Mouse (Mus musculus) hindbrain, embryonic 12.5 days (tissue): Measurements from ENCODE around the gene Hist1h2ah. TPM values are rescaled to one million over a fixed set of nuclear protein-coding genes. Genes with fewer than 3 reads are reported as not detected.
"Not testable (repeated sequence)": the region's sequence is repeated elsewhere in the genome, so short reads cannot be mapped to it uniquely, and the experiment has no call there.

Source experiments
- ATAC-seq: fragments of 200-750 bp; cut with Nextera tagmentation; 2 replicates; pipeline ENCODE4 v1.8.0; 2017; ENCODE audit warnings: moderate TSS enrichment; ENCODE audit not compliant: low FRiP score
- H3K27ac ChIP-seq: fragments of 300-500 bp; sonication (generic); 2 replicates; pipeline ENCODE4 v1.5.1; 2016; ENCODE audit warnings: mild to moderate bottlenecking
- H3K27me3 ChIP-seq: fragments of 300-500 bp; sonication (generic); 2 replicates; pipeline ENCODE4 v1.6.1; 2016; ENCODE audit warnings: mild to moderate bottlenecking
- H3K36me3 ChIP-seq: fragments of 300-500 bp; sonication (generic); 2 replicates; pipeline ENCODE4 v1.6.1; 2016; ENCODE audit warnings: mild to moderate bottlenecking
- H3K4me1 ChIP-seq: fragments of 300-500 bp; sonication (generic); 2 replicates; pipeline ENCODE4 v1.6.1; 2016
- H3K4me2 ChIP-seq: fragments of 300-500 bp; sonication (generic); replicated peaks from 2 replicates; pipeline ENCODE4 v1.6.1; 2016; ENCODE audit warnings: mild to moderate bottlenecking
- H3K4me3 ChIP-seq: fragments of 300-500 bp; sonication (generic); 2 replicates; pipeline ENCODE4 v1.5.1; 2016; ENCODE audit warnings: mild to moderate bottlenecking
- H3K9ac ChIP-seq: fragments of 300-500 bp; sonication (generic); 2 replicates; pipeline ENCODE4 v1.6.1; 2016; ENCODE audit warnings: mild to moderate bottlenecking, moderate library complexity
- H3K9me3 ChIP-seq: fragments of 300-500 bp; sonication (generic); replicated peaks from 2 replicates; pipeline ENCODE4 v1.6.1; 2016; ENCODE audit warnings: mild to moderate bottlenecking
- WGBS: fragments of 180-500 bp; shearing (Covaris S2); methylation state at CpG from one replicate; pipeline ENCODE4 v1.1.7; 2016; 5-methylcytosine and 5-hydroxymethylcytosine counted together
- polyA plus RNA-seq: library from polyadenylated mRNA; unstranded; fragments of >200 nt; fragmentation: Nextera tagmentation; extraction: Ambion mirVana; gene quantifications from 2 replicates; pipeline ENCODE4 v1.2.1, GENCODE M21; 2016

The Hist1h2ah gene
- 17.9 TPM in 1 of 2 replicates, not detected in the other for polyA plus RNA-seq

DNA sequence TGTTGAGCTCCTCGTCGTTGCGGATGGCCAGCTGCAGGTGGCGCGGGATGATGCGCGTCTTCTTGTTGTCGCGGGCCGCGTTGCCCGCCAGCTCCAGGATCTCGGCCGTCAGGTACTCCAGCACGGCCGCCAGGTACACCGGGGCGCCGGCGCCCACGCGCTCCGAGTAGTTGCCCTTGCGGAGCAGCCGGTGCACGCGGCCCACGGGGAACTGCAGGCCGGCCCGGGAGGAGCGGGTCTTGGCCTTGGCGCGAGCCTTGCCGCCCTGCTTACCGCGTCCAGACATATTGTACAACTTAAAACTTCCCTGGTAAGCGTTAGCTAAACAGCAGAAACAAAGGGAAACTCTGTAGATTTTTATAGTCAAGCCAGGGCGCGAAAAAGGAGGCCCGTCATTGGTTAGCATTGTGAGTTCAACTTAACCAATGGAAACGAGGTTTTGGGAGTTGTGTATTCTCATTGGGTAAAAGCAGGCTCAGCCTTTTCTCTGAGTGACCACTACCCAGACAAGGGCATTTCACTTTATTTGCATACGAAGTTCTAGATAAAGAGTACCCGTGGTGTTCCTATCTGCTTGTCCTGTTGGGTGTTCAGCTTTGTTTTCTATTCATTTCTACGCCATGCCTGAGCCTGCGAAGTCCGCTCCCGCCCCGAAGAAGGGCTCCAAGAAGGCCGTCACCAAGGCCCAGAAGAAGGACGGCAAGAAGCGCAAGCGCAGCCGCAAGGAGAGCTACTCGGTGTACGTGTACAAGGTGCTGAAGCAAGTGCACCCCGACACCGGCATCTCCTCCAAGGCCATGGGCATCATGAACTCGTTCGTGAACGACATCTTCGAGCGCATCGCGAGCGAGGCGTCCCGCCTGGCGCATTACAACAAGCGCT is at the start of gene Hist1h2ah, which contains the start of gene Hist1h2bk:
Gene Hist1h2ah (minus strand): TSS at position 302 of the 882 bp plus-strand sequence.
Gene Hist1h2bk (plus strand): TSS at position 604 of the 882 bp plus-strand sequence.
- peak within 1 kb of the TSS; percentile 57 for H3K9ac ChIP-seq
- ATAC-seq = peak; percentile 98
- peaks cover 23% of the 10 kb centered on the region for H3K4me1 ChIP-seq
- 0% methylated on average over 27 of the region's 69 CpGs for WGBS
- peak within 1 kb of the TSS; percentile 40 for H3K4me3 ChIP-seq
- peak within 1 kb of the TSS; percentile 70 for H3K4me2 ChIP-seq
- H3K9me3 ChIP-seq, H3K27me3 ChIP-seq, H3K36me3 ChIP-seq: not testable (repeated sequence)
- peak within 1 kb of the TSS; percentile 79 for H3K27ac ChIP-seq

DNA sequence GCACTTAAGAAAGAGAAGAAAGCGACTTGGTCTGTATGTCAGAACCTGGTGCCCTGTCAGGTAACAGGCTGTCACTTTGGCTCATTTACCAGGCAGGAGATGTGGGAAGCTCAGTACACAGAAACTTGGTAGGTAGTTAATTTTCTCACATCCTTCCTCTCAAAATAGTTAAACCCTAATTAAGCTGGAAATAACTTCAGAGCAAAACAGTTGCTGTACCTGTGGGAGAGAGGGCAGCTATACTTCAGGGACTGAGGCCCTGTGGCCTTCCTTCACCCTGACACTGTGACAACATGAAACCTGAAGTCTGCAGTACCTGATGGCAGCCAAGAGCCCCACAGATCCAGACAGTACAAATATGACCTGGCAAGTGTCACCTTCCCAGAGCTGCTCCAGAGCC is 48.8 kb upstream of the Hist1h2ah start, which contains the start of gene Vmn1r188:
Gene Vmn1r188 (plus strand): TSS at position 301 of the 400 bp plus-strand sequence.
- H3K27ac ChIP-seq, H3K4me3 ChIP-seq, ATAC-seq, H3K4me2 ChIP-seq, H3K27me3 ChIP-seq, H3K36me3 ChIP-seq, H3K4me1 ChIP-seq, H3K9me3 ChIP-seq, H3K9ac ChIP-seq: not testable (repeated sequence)
- 100% methylated on average over 1 of the region's 1 CpGs for WGBS

DNA sequence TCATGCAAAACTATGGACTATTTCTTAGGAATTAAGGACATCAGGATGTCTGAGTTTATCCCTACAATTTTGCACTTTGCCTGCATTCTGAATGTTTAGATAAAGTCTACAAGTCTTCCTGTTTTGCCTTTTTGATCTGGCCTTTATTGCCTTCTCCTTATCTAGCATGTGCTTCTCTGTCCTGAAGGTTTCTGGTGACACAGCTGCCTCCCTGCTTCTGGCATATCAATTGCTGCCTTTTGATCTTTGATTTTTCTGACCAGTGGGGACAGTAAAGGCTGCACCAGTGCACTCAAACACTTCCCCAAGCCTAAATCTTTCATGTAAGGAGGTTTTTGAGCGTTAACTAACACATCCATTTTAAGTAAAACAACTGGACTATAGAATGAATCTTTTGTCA is 28.1 kb upstream of the Hist1h2ah start:
- WGBS = 74% methylated on average over 1 of the region's 1 CpGs
- no peak overlapping the region for H3K4me2 ChIP-seq
- no peaks in the 10 kb centered on the region for H3K27me3 ChIP-seq
- no peaks in the 10 kb centered on the region for H3K36me3 ChIP-seq
- H3K4me3 ChIP-seq = no peak overlapping the region
- H3K27ac ChIP-seq = no peak overlapping the region
- no peaks in the 10 kb centered on the region for H3K4me1 ChIP-seq
- no peak for ATAC-seq
- no peak overlapping the region for H3K9ac ChIP-seq
- H3K9me3 ChIP-seq = no peaks in the 10 kb centered on the region; the same call in 1 of the 2 replicates

DNA sequence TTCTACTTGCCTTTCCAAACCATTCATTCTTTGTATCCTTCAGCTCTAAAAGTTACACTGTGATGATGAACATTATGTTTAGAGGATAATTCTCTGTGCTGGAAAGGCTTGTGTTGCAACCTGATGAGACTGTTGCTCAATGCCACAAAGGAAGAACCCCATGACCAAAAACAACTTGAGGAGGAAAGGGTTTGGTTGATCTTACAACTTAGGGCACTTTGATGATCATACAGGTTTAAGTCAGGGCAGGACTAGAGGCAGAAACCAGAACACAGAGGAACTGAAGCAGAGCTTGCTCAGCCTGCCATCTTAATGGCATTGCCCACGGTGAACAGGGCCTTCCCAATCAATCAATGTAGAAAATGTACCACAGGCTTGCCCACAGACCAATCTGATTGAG is 26.1 kb upstream of the Hist1h2ah start:
- no peak overlapping the region for H3K4me3 ChIP-seq
- no peaks in the 10 kb centered on the region for H3K27me3 ChIP-seq
- H3K4me2 ChIP-seq = no peak overlapping the region
- H3K27ac ChIP-seq = no peak overlapping the region
- no peaks in the 10 kb centered on the region for H3K36me3 ChIP-seq
- no peaks in the 10 kb centered on the region for H3K9me3 ChIP-seq
- no peaks in the 10 kb centered on the region for H3K4me1 ChIP-seq
- no peak overlapping the region for H3K9ac ChIP-seq
- WGBS = 87% methylated on average over 1 of the region's 1 CpGs
- no peak for ATAC-seq

DNA sequence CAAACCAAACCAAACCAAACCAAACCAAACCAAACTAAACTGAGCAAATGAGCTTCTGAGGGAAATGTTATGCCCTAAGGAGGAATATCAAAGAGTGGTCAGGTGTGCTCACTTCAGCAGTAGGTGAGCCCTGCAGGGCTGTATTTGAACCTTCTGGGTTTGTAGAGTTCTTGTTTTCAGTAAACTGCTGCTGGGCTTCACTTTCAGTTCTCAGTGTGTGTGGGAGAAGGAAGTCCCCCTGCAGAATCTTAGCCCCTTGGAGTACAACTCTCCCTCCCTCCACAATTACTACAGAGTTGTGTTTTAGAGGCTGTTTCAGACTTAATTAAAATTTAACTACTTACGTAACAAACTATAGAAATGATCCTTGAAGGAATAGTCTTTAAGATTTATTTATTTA is 18.4 kb upstream of the Hist1h2ah start:
- H3K27me3 ChIP-seq = no peaks in the 10 kb centered on the region
- H3K36me3 ChIP-seq = no peaks in the 10 kb centered on the region
- 97% methylated on average over 1 of the region's 1 CpGs for WGBS
- H3K9me3 ChIP-seq = no peaks in the 10 kb centered on the region
- H3K27ac ChIP-seq = no peak overlapping the region
- no peak for ATAC-seq
- H3K4me2 ChIP-seq = no peak overlapping the region
- no peak overlapping the region for H3K4me3 ChIP-seq
- H3K9ac ChIP-seq = no peak overlapping the region
- 0 out of 2 replicates have a peak, but pooled peaks cover 3% of the 10 kb centered on the region for H3K4me1 ChIP-seq

DNA sequence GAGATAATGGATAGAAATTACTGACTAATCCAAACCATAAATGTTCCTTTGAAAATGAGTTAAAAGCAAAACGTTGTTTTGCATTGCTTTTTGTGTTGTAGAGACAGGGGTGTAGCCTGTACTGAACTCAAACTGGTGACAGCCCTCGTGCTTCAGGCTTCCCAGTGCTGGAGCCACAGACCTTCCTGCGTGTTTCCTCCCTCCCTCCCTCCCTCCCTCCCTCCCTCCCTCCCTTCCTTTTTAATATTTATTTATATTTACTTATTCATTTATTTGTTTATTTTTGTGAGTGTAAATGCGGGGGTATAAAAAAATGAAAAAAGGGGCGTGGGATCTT is 16.1 kb upstream of the Hist1h2ah start:
- Histone ChIP-seq H3K9me3 (no peaks in the 10 kb centered on the region), H3K27me3 (no peaks in the 10 kb centered on the region), H3K4me3 (peak overlapping the region; percentile 50), H3K4me1 (0 out of 2 replicates have a peak, but pooled peaks cover 3% of the 10 kb centered on the region), H3K27ac (peak overlapping the region; percentile 85; the same call in 1 of the 2 replicates), H3K36me3 (no peaks in the 10 kb centered on the region), H3K9ac (peak overlapping the region; percentile 60), H3K4me2 (peak overlapping the region; percentile 60)
- ATAC-seq = peak; percentile 51; the same call in 1 of the 2 replicates
- 11% methylated on average over 5 of the region's 5 CpGs for WGBS

DNA sequence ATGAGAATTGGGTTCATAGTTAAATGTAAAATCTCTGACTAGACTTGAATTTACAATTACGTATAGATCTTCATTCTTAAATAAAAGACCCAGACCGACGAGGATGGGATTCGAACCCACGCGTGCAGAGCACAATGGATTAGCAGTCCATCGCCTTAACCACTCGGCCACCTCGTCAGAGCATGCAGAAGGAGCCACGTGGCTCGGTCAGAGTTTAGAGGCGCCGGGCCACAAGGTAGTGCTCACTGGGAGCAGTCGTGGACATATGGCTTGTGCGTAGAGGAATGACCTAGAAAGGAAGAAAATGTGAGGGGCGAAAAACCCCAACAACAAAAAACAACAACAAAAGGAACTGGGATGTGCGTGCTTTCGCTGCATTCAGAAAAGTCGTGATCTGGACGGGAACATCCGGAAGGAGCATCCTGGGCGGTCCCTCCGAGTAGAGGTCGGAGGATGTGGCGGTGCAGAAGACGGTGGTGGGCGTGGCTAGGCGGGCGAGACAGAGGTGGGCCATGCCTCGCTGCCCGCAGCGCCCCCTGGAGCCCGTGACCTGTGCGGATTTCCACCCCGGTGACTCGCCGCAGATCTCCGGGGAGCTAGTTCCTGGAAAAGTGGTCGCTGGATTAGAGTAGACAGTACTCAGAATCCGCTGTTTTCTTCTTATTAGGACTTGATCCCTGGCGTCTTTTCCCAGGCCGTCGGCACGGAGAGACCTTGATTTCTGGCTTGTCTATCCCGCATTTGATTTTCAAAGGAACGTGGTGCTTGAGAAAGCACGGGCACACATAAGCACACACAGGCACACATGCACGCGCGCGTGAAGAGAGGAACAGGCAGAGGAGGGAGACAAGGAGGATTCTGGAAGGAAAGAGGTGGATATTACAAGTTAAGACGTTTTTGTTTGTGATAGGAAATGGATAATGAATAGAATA is 15.5 kb upstream of the Hist1h2ah start:
- H3K4me1 ChIP-seq = 0 out of 2 replicates have a peak, but pooled peaks cover 3% of the 10 kb centered on the region
- no peaks in the 10 kb centered on the region for H3K36me3 ChIP-seq
- peak; percentile 95 for ATAC-seq
- peak overlapping the region; percentile 60 for H3K9ac ChIP-seq
- peak overlapping the region; percentile 85 for H3K27ac ChIP-seq
- H3K4me2 ChIP-seq = peak overlapping the region; percentile 60
- under 1% methylated on average over 52 of the region's 52 CpGs for WGBS
- no peaks in the 10 kb centered on the region for H3K9me3 ChIP-seq
- H3K4me3 ChIP-seq = peak overlapping the region; percentile 50
- no peaks in the 10 kb centered on the region for H3K27me3 ChIP-seq

DNA sequence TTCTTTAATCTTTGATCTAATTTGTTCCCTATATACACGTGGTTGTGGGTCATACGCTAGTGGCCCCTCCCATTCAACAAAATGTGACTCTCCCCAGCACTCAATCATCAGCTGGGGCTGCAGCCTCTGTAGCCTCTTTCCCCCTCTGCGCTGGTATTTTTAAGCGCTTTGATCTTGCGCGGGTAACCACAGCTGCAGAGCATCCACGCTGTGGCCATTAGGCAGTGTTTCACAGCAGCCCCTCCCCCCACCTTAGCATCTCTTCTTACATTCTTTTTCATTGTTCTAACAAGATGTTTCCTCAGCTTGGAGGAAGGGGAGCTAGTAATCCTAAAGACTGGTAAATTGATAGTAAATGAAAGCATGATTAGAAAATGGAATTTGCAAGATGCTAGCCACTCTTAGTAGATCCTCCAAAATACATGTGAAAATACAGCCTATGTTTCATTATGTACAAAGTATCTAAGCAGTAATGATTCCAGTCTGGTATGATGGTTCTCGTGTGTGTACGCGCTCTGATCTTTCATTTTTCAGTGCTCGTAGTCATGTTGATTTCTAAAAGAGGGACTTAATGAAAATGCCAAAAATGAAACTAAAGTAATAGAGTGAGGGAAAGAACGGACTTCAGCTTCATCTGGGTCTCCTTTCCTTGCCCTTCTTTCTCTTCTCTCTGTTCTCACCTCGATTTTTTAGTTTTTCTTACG is 14.5 kb upstream of the Hist1h2ah start:
- H3K27ac ChIP-seq = peak overlapping the region; percentile 85
- no peaks in the 10 kb centered on the region for H3K9me3 ChIP-seq
- peak overlapping the region; percentile 45 for H3K9ac ChIP-seq
- H3K4me2 ChIP-seq = peak overlapping the region; percentile 60
- H3K27me3 ChIP-seq = no peaks in the 10 kb centered on the region
- ATAC-seq = peak; percentile 62
- 0 out of 2 replicates have a peak, but pooled peaks cover 3% of the 10 kb centered on the region for H3K4me1 ChIP-seq
- WGBS = 1% methylated on average over 14 of the region's 14 CpGs
- H3K36me3 ChIP-seq = no peaks in the 10 kb centered on the region
- H3K4me3 ChIP-seq = peak overlapping the region; percentile 50

DNA sequence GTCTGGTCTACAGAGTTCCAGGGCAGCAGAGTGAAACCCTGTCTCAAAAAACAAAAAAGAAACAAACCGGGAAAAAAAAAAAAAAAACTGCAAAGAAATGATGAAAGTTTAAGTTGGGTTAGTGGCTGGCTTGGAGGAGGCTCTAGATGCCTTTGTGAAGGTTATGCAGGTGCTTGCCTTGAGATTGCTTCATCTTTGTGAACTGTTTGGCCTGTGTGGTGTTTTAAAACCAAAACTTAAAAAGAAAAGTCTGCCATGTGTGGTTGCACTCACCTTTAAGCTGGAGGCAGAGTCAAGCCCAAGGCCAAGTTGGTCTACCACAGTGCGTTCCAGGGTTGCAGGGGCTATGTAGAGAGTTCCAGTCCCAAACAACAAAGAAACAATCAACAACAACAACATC is 13.7 kb upstream of the Hist1h2ah start:
- H3K27me3 ChIP-seq = no peaks in the 10 kb centered on the region
- 0 out of 2 replicates have a peak, but pooled peaks cover 3% of the 10 kb centered on the region for H3K4me1 ChIP-seq
- H3K27ac ChIP-seq = no peak overlapping the region
- no peak overlapping the region for H3K4me2 ChIP-seq
- WGBS = 80% methylated on average over 2 of the region's 2 CpGs
- no peaks in the 10 kb centered on the region for H3K36me3 ChIP-seq
- ATAC-seq = no peak
- no peak overlapping the region for H3K9ac ChIP-seq
- no peaks in the 10 kb centered on the region for H3K9me3 ChIP-seq
- H3K4me3 ChIP-seq = no peak overlapping the region

DNA sequence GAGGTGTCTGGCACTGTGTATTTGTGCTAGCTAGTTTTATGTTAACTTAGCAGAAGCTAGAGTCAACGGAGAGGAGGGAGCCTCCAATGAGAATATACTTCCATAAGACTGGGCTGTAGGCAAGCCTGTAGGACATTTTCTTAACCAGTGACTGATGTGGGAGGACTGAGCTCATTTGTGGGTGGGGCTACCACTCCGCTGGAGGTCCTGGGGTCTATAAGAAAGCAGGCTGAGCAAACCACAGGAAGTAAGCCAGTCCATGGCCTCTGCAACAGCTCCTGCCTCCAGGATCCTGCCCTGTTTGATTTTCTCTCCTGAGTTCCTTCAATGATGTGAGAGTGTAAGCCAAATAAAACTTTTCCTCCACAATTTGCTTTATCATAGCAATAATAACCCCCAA is 9.9 kb upstream of the Hist1h2ah start:
- Histone ChIP-seq H3K4me2 (no peak overlapping the region), H3K4me1 (peaks cover 20% of the 10 kb centered on the region), H3K4me3 (no peak overlapping the region), H3K27ac (no peak overlapping the region), H3K9me3 (no peaks in the 10 kb centered on the region), H3K9ac (no peak overlapping the region), H3K36me3 (no peaks in the 10 kb centered on the region), H3K27me3 (no peaks in the 10 kb centered on the region)
- WGBS = 65% methylated on average over 2 of the region's 2 CpGs
- no peak for ATAC-seq

DNA sequence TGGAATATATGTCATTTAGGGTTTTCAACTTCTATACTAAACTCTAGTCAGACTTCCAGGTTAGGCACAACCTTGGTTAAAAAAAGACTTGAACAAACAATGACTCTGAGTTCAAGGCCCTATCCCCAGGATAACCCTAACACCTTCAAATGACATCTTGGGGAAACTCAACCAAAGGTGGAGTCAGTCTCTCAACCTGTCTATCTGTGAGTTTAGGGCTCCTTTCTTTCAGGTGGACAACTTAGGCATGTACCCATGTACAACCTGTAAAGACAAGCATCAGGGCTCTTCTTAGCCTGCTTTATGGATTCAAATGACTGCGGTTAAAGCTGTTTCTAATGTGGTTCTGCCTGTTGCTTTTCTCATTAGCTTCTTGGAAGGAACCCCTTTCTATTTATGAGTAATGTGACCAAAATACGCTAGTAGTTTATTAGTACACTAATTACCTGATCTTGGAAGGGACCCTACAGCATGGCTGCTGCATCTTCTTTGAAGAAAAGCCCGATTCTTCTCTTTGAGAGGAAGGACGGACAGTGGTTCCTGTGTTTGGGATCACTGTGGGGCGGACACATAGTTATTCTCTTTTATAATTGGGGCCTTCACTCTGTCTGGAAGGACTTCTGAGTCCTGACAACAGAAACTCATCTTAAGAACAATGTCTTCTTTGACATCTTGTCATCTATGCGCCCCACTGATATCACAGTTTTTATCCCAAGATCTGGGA is 9.2 kb upstream of the Hist1h2ah start:
- no peak overlapping the region for H3K9ac ChIP-seq
- 84% methylated on average over 6 of the region's 6 CpGs for WGBS

More for the DNA sequence above, 9.2 kb upstream of the Hist1h2ah start:
- H3K9me3 ChIP-seq = no peaks in the 10 kb centered on the region
- H3K4me3 ChIP-seq = no peak overlapping the region
- ATAC-seq = no peak
- H3K4me1 ChIP-seq = peaks cover 20% of the 10 kb centered on the region
- no peaks in the 10 kb centered on the region for H3K27me3 ChIP-seq
- H3K36me3 ChIP-seq = no peaks in the 10 kb centered on the region
- peak overlapping the region; percentile 61 for H3K4me2 ChIP-seq
- 0 out of 2 replicates have a peak overlapping the region, but pooled peaks have one; percentile 85 for H3K27ac ChIP-seq
